Comparison of ENCODE assay signal across 9 mouse cellular contexts in the genomic region with DNA sequence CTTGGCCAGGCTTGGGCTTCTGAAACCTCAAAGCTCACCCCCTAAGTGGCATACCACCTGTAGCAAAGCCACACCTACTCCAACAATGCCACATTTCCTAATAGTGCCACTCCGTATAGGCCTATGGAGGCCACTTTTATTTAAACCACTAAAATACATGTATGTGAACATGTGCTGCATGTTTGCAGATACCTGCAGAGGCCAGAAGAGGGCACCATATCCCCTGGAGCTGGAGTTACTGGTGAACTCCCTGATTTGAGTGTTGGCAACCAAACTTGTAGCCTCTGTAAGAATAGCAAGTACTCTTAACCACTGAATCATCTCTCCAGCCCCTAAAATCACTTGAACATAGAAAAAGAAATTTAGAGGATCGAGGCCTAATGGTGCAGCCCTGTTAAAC. TPM values are rescaled to one million over a fixed set of nuclear protein-coding genes. Genes with fewer than 3 reads are reported as not detected.
DNase-seq lines count a peak whose midpoint lies in the region; ATAC-seq and TF ChIP-seq lines count a peak whose summit lies in the region.
"Had no signal": no experiment of that assay in that cellular context is flagged by ENCODE, and none has a peak within 500 bp of the region (broad histone marks: within the 10 kb centered on the region; RNA-seq: fewer than 3 reads in every experiment).

No protein-coding gene starts in this region.

- no peaks in the 10 kb centered on the region for H3K27me3 ChIP-seq in kidney, adult 2 months (replicated peaks; ENCODE audit: control insufficient read depth, insufficient read depth, low read length)
- no peaks in the 10 kb centered on the region for H3K27me3 ChIP-seq in kidney, embryonic 16.5 days (ENCODE audit: insufficient read depth, low read length)
- H3K27me3 ChIP-seq in heart, embryonic 10.5 days (ENCODE audit: insufficient read depth, poor library complexity, severe bottlenecking): no peaks in the 10 kb centered on the region
- no peaks in the 10 kb centered on the region for H3K27me3 ChIP-seq in splenic B cell, adult 2 months (ENCODE audit: control insufficient read depth, insufficient read depth, low read length, poor library complexity, severe bottlenecking)
- H3K27me3 ChIP-seq: neural tube, embryonic 13.5 days had no signal

- no peaks in the 10 kb centered on the region for H3K4me1 ChIP-seq in kidney, adult 2 months (ENCODE audit: control insufficient read depth, insufficient read depth, low read length)
- H3K4me1 ChIP-seq in kidney, embryonic 16.5 days (ENCODE audit: insufficient read depth, low read length): no peaks in the 10 kb centered on the region
- H3K4me1 ChIP-seq in ES-E14 (ENCODE audit: control insufficient read depth in 2 of 2, insufficient read depth in 2 of 2, low read length in 2 of 2, poor library complexity in 1 of 2): no peaks in the 10 kb centered on the region
- no peaks in the 10 kb centered on the region for H3K4me1 ChIP-seq in heart, embryonic 10.5 days
- H3K4me1 ChIP-seq: neural tube, embryonic 13.5 days had no signal

- WGBS in kidney, adult 2 months: 91% methylated on average over 2 of the region's 2 CpGs
- 92% methylated on average over 2 of the region's 2 CpGs for WGBS in kidney, embryonic 16.5 days
- 87% methylated on average over 2 of the region's 2 CpGs for WGBS in heart, embryonic 10.5 days

- TF ChIP-seq POLR2A in kidney, adult 2 months (IDR thresholded peaks at IDR 0.05; ENCODE audit: low read depth, low read length): no peak

- no peak overlapping the region for H3K4me3 ChIP-seq in kidney, adult 2 months (ENCODE audit: insufficient read depth, low read depth, low read length)
- H3K4me3 ChIP-seq in kidney, embryonic 16.5 days (ENCODE audit: low read length): no peak overlapping the region
- H3K4me3 ChIP-seq in ES-E14 (ENCODE audit: insufficient read depth in 1 of 2, low read depth in 1 of 2, low read length in 2 of 2, poor library complexity in 1 of 2, severe bottlenecking in 1 of 2): no peak overlapping the region
- H3K4me3 ChIP-seq in heart, embryonic 10.5 days: no peak overlapping the region
- H3K4me3 ChIP-seq: neural tube, embryonic 13.5 days had no signal

- no peak overlapping the region for H3K4me2 ChIP-seq in kidney, embryonic 16.5 days (replicated peaks; ENCODE audit: low read depth, low read length)
- H3K4me2 ChIP-seq: neural tube, embryonic 13.5 days had no signal

- no peak for ATAC-seq in kidney, embryonic 16.5 days (ENCODE audit: low FRiP score, low TSS enrichment)

- no peaks in the 10 kb centered on the region for H3K9me3 ChIP-seq in kidney, embryonic 16.5 days (ENCODE audit: low read length)
- no peaks in the 10 kb centered on the region for H3K9me3 ChIP-seq in ES-E14 (ENCODE audit: control insufficient read depth, insufficient read depth, low read depth, low read length)
- no peaks in the 10 kb centered on the region for H3K9me3 ChIP-seq in heart, embryonic 10.5 days
- H3K9me3 ChIP-seq: neural tube, embryonic 13.5 days had no signal

- H3K9ac ChIP-seq in kidney, embryonic 16.5 days (replicated peaks; ENCODE audit: low read length): no peak overlapping the region
- H3K9ac ChIP-seq in ES-E14 (ENCODE audit: insufficient read depth, low read depth, low read length, poor library complexity, severe bottlenecking): no peak overlapping the region
- H3K9ac ChIP-seq: neural tube, embryonic 13.5 days had no signal

- H3K27ac ChIP-seq in kidney, adult 2 months (ENCODE audit: insufficient read depth, low read depth, low read length): no peak overlapping the region
- H3K27ac ChIP-seq in kidney, embryonic 16.5 days (ENCODE audit: low read length): no peak overlapping the region
- no peak overlapping the region for H3K27ac ChIP-seq in ES-E14 (ENCODE audit: insufficient read depth, low read depth, low read length, poor library complexity, severe bottlenecking)
- H3K27ac ChIP-seq in heart, embryonic 10.5 days: no peak overlapping the region
- H3K27ac ChIP-seq: neural tube, embryonic 13.5 days had no signal

- in situ Hi-C loops in ES-E14 (cut with MboI; ENCODE audit: low sequenced_read_pairs in 2 of 2, unreplicated experiment in 2 of 2): no loop called here

- TF ChIP-seq CTCF in kidney, adult 2 months (conservative IDR thresholded peaks at IDR 0.05; ENCODE audit: insufficient read depth, insufficient read length, low read depth, low read length): peak; percentile 72

- peaks cover 6% of the 10 kb centered on the region for H3K36me3 ChIP-seq in kidney, adult 2 months (ENCODE audit: control insufficient read depth, insufficient read depth, low read length)
- peaks cover 80% of the 10 kb centered on the region for H3K36me3 ChIP-seq in kidney, embryonic 16.5 days (ENCODE audit: insufficient read depth, low read length)
- peaks cover 28% of the 10 kb centered on the region for H3K36me3 ChIP-seq in ES-E14 (ENCODE audit: control insufficient read depth, insufficient read depth, low read length, poor library complexity, severe bottlenecking)
- peaks cover 87% of the 10 kb centered on the region for H3K36me3 ChIP-seq in heart, embryonic 10.5 days
- H3K36me3 ChIP-seq in splenic B cell, adult 2 months (ENCODE audit: control insufficient read depth, insufficient read depth, low read length, poor library complexity, severe bottlenecking): peaks cover 26% of the 10 kb centered on the region

- peak; percentile 56 for DNase-seq in kidney, adult 2 months
- DNase-seq in ES-E14 (ENCODE audit: low read depth, low spot score): no peak
- peak; percentile 44 for DNase-seq in adrenal gland, postnatal 25 days
- peak; percentile 75 for DNase-seq in heart, embryonic 10.5 days (ENCODE audit: low spot score)
- peak; percentile 32 to 37 for DNase-seq in lung, adult 18-20 months
- DNase-seq in splenic B cell, adult 2 months (ENCODE audit: low read depth, low spot score): peak; percentile 69

TF ChIP-seq in ES-E14, 5 proteins besides CTCF, POLR2A, EP300 and RAD21:
- TF ChIP-seq ZC3H11A (IDR thresholded peaks at IDR 0.05; ENCODE audit: borderline replicate concordance, low read depth, low read length) (peak; percentile 29; the same call in 1 of the 2 replicates), CHD2 (IDR thresholded peaks at IDR 0.05; ENCODE audit: low read depth, low read length) (no peak)

RNA-seq across cellular contexts. Expression of gene Gm29797, which starts 12.5 kb away (rescaled TPM):
- polyA plus RNA-seq in kidney, adult 2 months (2012; rRNA removed): 0.11 TPM in 1 of 2 replicates, not detected in the other
- polyA plus RNA-seq in kidney, embryonic 16.5 days (2015; fragmentation: Nextera tagmentation; extraction: Ambion mirVana): 0.21 and 0.49 TPM in 2 replicates
- total RNA-seq in ES-E14 (2012; rRNA removed): 1.8 and 9.3 TPM in 2 replicates
- not detected in 2 replicates for total RNA-seq in adrenal gland, postnatal 25 days (2021)
- polyA plus RNA-seq in heart, embryonic 10.5 days (2016; fragmentation: Nextera tagmentation; extraction: Ambion mirVana): 0.24 TPM in 1 of 2 replicates, not detected in the other
- polyA plus RNA-seq: heart, embryonic 14.5 days; neural tube, embryonic 13.5 days had no signal

RNA-seq across cellular contexts. Expression of gene Sox18, which starts 27.1 kb away (rescaled TPM):
- 53.9 and 59.0 TPM in 2 replicates for polyA plus RNA-seq in kidney, adult 2 months (2012; rRNA removed)
- polyA plus RNA-seq in kidney, embryonic 16.5 days (2015; fragmentation: Nextera tagmentation; extraction: Ambion mirVana): 61.6 and 65.2 TPM in 2 replicates
- 0.36 and 0.42 TPM in 2 replicates for total RNA-seq in ES-E14 (2012; rRNA removed)
- total RNA-seq in adrenal gland, postnatal 25 days (2021): 39.0 and 40.4 TPM in 2 replicates
- polyA plus RNA-seq in heart, embryonic 10.5 days (2016; fragmentation: Nextera tagmentation; extraction: Ambion mirVana): 22.1 and 25.0 TPM in 2 replicates

RNA-seq across cellular contexts. Expression of gene Tcea2, which starts 35.7 kb away (rescaled TPM):
- polyA plus RNA-seq in kidney, adult 2 months (2012; rRNA removed): 19.2 and 19.5 TPM in 2 replicates
- 29.3 and 29.9 TPM in 2 replicates for polyA plus RNA-seq in kidney, embryonic 16.5 days (2015; fragmentation: Nextera tagmentation; extraction: Ambion mirVana)
- total RNA-seq in ES-E14 (2012; rRNA removed): 11.4 and 23.0 TPM in 2 replicates
- 11.6 and 14.7 TPM in 2 replicates for total RNA-seq in adrenal gland, postnatal 25 days (2021)
- polyA plus RNA-seq in heart, embryonic 10.5 days (2016; fragmentation: Nextera tagmentation; extraction: Ambion mirVana): 12.2 and 15.3 TPM in 2 replicates

RNA-seq across cellular contexts. Expression of gene Samd10, which starts 45.3 kb away (rescaled TPM):
- polyA plus RNA-seq in kidney, adult 2 months (2012; rRNA removed): 26.1 and 30.2 TPM in 2 replicates
- 29.5 and 31.4 TPM in 2 replicates for polyA plus RNA-seq in kidney, embryonic 16.5 days (2015; fragmentation: Nextera tagmentation; extraction: Ambion mirVana)
- total RNA-seq in ES-E14 (2012; rRNA removed): 3.4 TPM in 2 replicates
- total RNA-seq in adrenal gland, postnatal 25 days (2021): 19.3 and 26.4 TPM in 2 replicates
- 15.0 and 16.6 TPM in 2 replicates for polyA plus RNA-seq in heart, embryonic 10.5 days (2016; fragmentation: Nextera tagmentation; extraction: Ambion mirVana)

RNA-seq across cellular contexts. Expression of gene Rgs19, which starts 49.4 kb away (rescaled TPM):
- 21.5 and 24.0 TPM in 2 replicates for polyA plus RNA-seq in kidney, adult 2 months (2012; rRNA removed)
- 67.7 and 72.1 TPM in 2 replicates for polyA plus RNA-seq in kidney, embryonic 16.5 days (2015; fragmentation: Nextera tagmentation; extraction: Ambion mirVana)
- total RNA-seq in ES-E14 (2012; rRNA removed): 27.3 and 31.7 TPM in 2 replicates
- total RNA-seq in adrenal gland, postnatal 25 days (2021): 20.3 and 31.7 TPM in 2 replicates
- polyA plus RNA-seq in heart, embryonic 10.5 days (2016; fragmentation: Nextera tagmentation; extraction: Ambion mirVana): 56.4 and 67.7 TPM in 2 replicates
